Mouse (Mus musculus) intestine, embryonic 14.5 days (tissue): Measurements from ENCODE around the gene Mta3. TPM values are rescaled to one million over a fixed set of nuclear protein-coding genes. Genes with fewer than 3 reads are reported as not detected.

Source experiments
- ATAC-seq: fragments of 200-750 bp; cut with Nextera tagmentation; replicated peaks from 2 replicates; pipeline ENCODE4 v1.8.0; 2017; ENCODE audit warnings: low read depth, moderate number of reproducible peaks, moderate TSS enrichment, moderate library complexity; ENCODE audit not compliant: low FRiP score, low TSS enrichment
- DNase-seq: peaks from one replicate; pipeline ENCODE4 v3.0.0-alpha.2; 2018; ENCODE audit warnings: low spot score
- H3K27ac ChIP-seq: fragments of 300-500 bp; sonication (generic); 2 replicates; pipeline ENCODE4 v1.5.1; 2014; ENCODE audit warnings: low read depth, mild to moderate bottlenecking, control low read depth
- H3K27me3 ChIP-seq: fragments of 300-500 bp; sonication (generic); replicated peaks from 2 replicates; pipeline ENCODE4 v1.6.1; 2014; ENCODE audit warnings: low read length, control low read depth; ENCODE audit not compliant: control insufficient read depth, insufficient read depth
- H3K36me3 ChIP-seq: fragments of 300-500 bp; sonication (generic); 2 replicates; pipeline ENCODE4 v1.6.1; 2014; ENCODE audit warnings: low read length, control low read depth; ENCODE audit not compliant: control insufficient read depth, insufficient read depth
- H3K4me1 ChIP-seq: fragments of 300-500 bp; sonication (generic); replicated peaks from 2 replicates; pipeline ENCODE4 v1.6.1; 2014; ENCODE audit warnings: low read length, control low read depth, mixed read lengths; ENCODE audit not compliant: control insufficient read depth, insufficient read depth
- H3K4me2 ChIP-seq: fragments of 300-500 bp; sonication (generic); 2 replicates; pipeline ENCODE4 v1.6.1; 2014; ENCODE audit warnings: low read length
- H3K4me3 ChIP-seq: fragments of 300-500 bp; sonication (generic); 2 replicates; pipeline ENCODE4 v1.5.1; 2014; ENCODE audit warnings: low read depth, low read length, control low read depth, mixed read lengths
- H3K9ac ChIP-seq: fragments of 300-500 bp; sonication (generic); 2 replicates; pipeline ENCODE4 v1.6.1; 2014; ENCODE audit warnings: mild to moderate bottlenecking, low read length
- H3K9me3 ChIP-seq: fragments of 300-500 bp; sonication (generic); 2 replicates; pipeline ENCODE4 v1.6.1; 2016; ENCODE audit warnings: low read length, control low read depth; ENCODE audit not compliant: control insufficient read depth
- WGBS: fragments of 180-500 bp; shearing (Covaris S2); extraction: QIAGEN DNeasy Blood & Tissue Kit; methylation state at CpG from one replicate; pipeline ENCODE4 v1.1.7; 2014; 5-methylcytosine and 5-hydroxymethylcytosine counted together
- polyA plus RNA-seq: library from polyadenylated mRNA; unstranded; fragments of >200 nt; fragmentation: Nextera tagmentation; extraction: Ambion mirVana; gene quantifications from 2 replicates; pipeline ENCODE4 v1.2.1, GENCODE M21; 2014

Mta3 gene
- polyA plus RNA-seq, 1 experiment from 2014 or later = 37.0 TPM

- Histone ChIP-seq H3K27me3 (no peaks in the 10 kb centered on the region), H3K27ac (no peak overlapping the region), H3K4me2 (no peak overlapping the region), H3K4me1 (no peaks in the 10 kb centered on the region), H3K9me3 (no peaks in the 10 kb centered on the region), H3K36me3 (peaks cover 17% of the 10 kb centered on the region; the same call in 1 of the 2 replicates), H3K4me3 (no peak overlapping the region), H3K9ac (no peak overlapping the region)
- no peak for DNase-seq
- 71% methylated on average over 8 of the region's 8 CpGs for WGBS
- ATAC-seq = no peak
These were observed 66.7 kb downstream of the Mta3 start for GRCm38 (mm10) chr17:83772711-83773110.

- Histone ChIP-seq H3K4me3 (no peak overlapping the region), H3K9me3 (no peaks in the 10 kb centered on the region), H3K27ac (no peak overlapping the region), H3K4me1 (no peaks in the 10 kb centered on the region), H3K9ac (no peak overlapping the region), H3K27me3 (no peaks in the 10 kb centered on the region), H3K4me2 (no peak overlapping the region), H3K36me3 (peaks cover 10% of the 10 kb centered on the region; the same call in 1 of the 2 replicates)
- DNase-seq = no peak
- 95% methylated on average over 7 of the region's 7 CpGs for WGBS
- ATAC-seq = no peak
These were observed 71.0 kb downstream of the Mta3 start for GRCm38 (mm10) chr17:83776965-83777364.

- DNase-seq (no peak), ATAC-seq (no peak)
- Histone ChIP-seq H3K4me1 (no peaks in the 10 kb centered on the region), H3K36me3 (peaks cover 10% of the 10 kb centered on the region; the same call in 1 of the 2 replicates), H3K4me3 (no peak overlapping the region), H3K9ac (no peak overlapping the region), H3K9me3 (no peaks in the 10 kb centered on the region), H3K27ac (no peak overlapping the region), H3K27me3 (no peaks in the 10 kb centered on the region), H3K4me2 (no peak overlapping the region)
- 85% methylated on average over 9 of the region's 9 CpGs for WGBS
These were observed 71.6 kb downstream of the Mta3 start for GRCm38 (mm10) chr17:83777462-83778051.

- peaks cover 22% of the 10 kb centered on the region for H3K36me3 ChIP-seq
- ATAC-seq (no peak), DNase-seq (no peak)
- no peak overlapping the region for H3K4me2 ChIP-seq
- H3K27ac ChIP-seq = no peak overlapping the region
- 87% methylated on average over 5 of the region's 5 CpGs for WGBS
- H3K9ac ChIP-seq = no peak overlapping the region
- H3K27me3 ChIP-seq = no peaks in the 10 kb centered on the region
- no peaks in the 10 kb centered on the region for H3K9me3 ChIP-seq
- no peaks in the 10 kb centered on the region for H3K4me1 ChIP-seq
- no peak overlapping the region for H3K4me3 ChIP-seq
These were observed 74.3 kb downstream of the Mta3 start for GRCm38 (mm10) chr17:83780228-83780627.

GRCm38 (mm10) chr17:83782740-83783139 is 76.8 kb downstream of the Mta3 start:
- no peaks in the 10 kb centered on the region for H3K4me1 ChIP-seq
- no peaks in the 10 kb centered on the region for H3K9me3 ChIP-seq
- peaks cover 13% of the 10 kb centered on the region; the same call in 1 of the 2 replicates for H3K36me3 ChIP-seq
- H3K4me3 ChIP-seq = no peak overlapping the region
- 71% methylated on average over 5 of the region's 5 CpGs for WGBS
- ATAC-seq = no peak
- H3K4me2 ChIP-seq = no peak overlapping the region
- H3K27ac ChIP-seq = no peak overlapping the region
- DNase-seq = no peak
- H3K27me3 ChIP-seq = no peaks in the 10 kb centered on the region
- H3K9ac ChIP-seq = no peak overlapping the region

GRCm38 (mm10) chr17:83786418-83786817 is 80.5 kb downstream of the Mta3 start:
- WGBS = 92% methylated on average over 6 of the region's 6 CpGs
- Histone ChIP-seq H3K4me3 (no peak overlapping the region), H3K4me2 (no peak overlapping the region), H3K4me1 (no peaks in the 10 kb centered on the region), H3K27me3 (no peaks in the 10 kb centered on the region), H3K9ac (no peak overlapping the region), H3K27ac (no peak overlapping the region), H3K36me3 (peaks cover 21% of the 10 kb centered on the region), H3K9me3 (no peaks in the 10 kb centered on the region)
- ATAC-seq (no peak), DNase-seq (no peak)

GRCm38 (mm10) chr17:83790158-83790557 is 84.2 kb downstream of the Mta3 start:
- no peak overlapping the region for H3K4me2 ChIP-seq
- no peaks in the 10 kb centered on the region for H3K9me3 ChIP-seq
- no peaks in the 10 kb centered on the region for H3K4me1 ChIP-seq
- H3K4me3 ChIP-seq = no peak overlapping the region
- no peak overlapping the region for H3K27ac ChIP-seq
- no peaks in the 10 kb centered on the region for H3K27me3 ChIP-seq
- WGBS = 83% methylated on average over 5 of the region's 5 CpGs
- ATAC-seq = no peak
- peaks cover 19% of the 10 kb centered on the region; the same call in 1 of the 2 replicates for H3K36me3 ChIP-seq
- no peak overlapping the region for H3K9ac ChIP-seq
- no peak for DNase-seq

GRCm38 (mm10) chr17:83792388-83792787 is 86.4 kb downstream of the Mta3 start:
- Histone ChIP-seq H3K4me3 (no peak overlapping the region), H3K9me3 (no peaks in the 10 kb centered on the region), H3K27me3 (no peaks in the 10 kb centered on the region), H3K4me1 (no peaks in the 10 kb centered on the region), H3K9ac (no peak overlapping the region), H3K4me2 (no peak overlapping the region), H3K27ac (no peak overlapping the region), H3K36me3 (peaks cover 19% of the 10 kb centered on the region; the same call in 1 of the 2 replicates)
- no peak for DNase-seq
- ATAC-seq = no peak
- 87% methylated on average over 23 of the region's 23 CpGs for WGBS

GRCm38 (mm10) chr17:83795121-83795520 is 89.2 kb downstream of the Mta3 start:
- no peak overlapping the region for H3K9ac ChIP-seq
- H3K27ac ChIP-seq = no peak overlapping the region
- H3K36me3 ChIP-seq = peaks cover 12% of the 10 kb centered on the region; the same call in 1 of the 2 replicates
- H3K4me2 ChIP-seq = no peak overlapping the region
- H3K27me3 ChIP-seq = no peaks in the 10 kb centered on the region
- H3K4me3 ChIP-seq = no peak overlapping the region
- 95% methylated on average over 17 of the region's 17 CpGs for WGBS
- DNase-seq (no peak), ATAC-seq (no peak)
- no peaks in the 10 kb centered on the region for H3K9me3 ChIP-seq
- H3K4me1 ChIP-seq = no peaks in the 10 kb centered on the region
